Mouse (Mus musculus) hindbrain, postnatal 0 days (tissue): ENCODE data around the gene Ttyh1. TPM values are rescaled to one million over a fixed set of nuclear protein-coding genes. Genes with fewer than 3 reads are reported as not detected.

Experiments used
- ATAC-seq: fragments of 200-750 bp; cut with Nextera tagmentation; 2 replicates; pipeline ENCODE4 v1.8.0; 2017; ENCODE audit warnings: mild to moderate bottlenecking, moderate TSS enrichment, moderate library complexity
- DNase-seq: peaks from one replicate; pipeline ENCODE4 v3.0.0-alpha.2; 2015; ENCODE audit warnings: low spot score
- H3K27ac ChIP-seq: fragments of 300-500 bp; sonication (generic); 2 replicates; pipeline ENCODE4 v1.5.1; 2014; ENCODE audit warnings: mild to moderate bottlenecking
- H3K27me3 ChIP-seq: fragments of 300-500 bp; sonication (generic); 2 replicates; pipeline ENCODE4 v1.6.1; 2014; ENCODE audit warnings: low read length, mixed read lengths; ENCODE audit not compliant: insufficient read depth
- H3K36me3 ChIP-seq: fragments of 300-500 bp; sonication (generic); 2 replicates; pipeline ENCODE4 v1.6.1; 2014; ENCODE audit warnings: low read length, mixed read lengths; ENCODE audit not compliant: insufficient read depth
- H3K4me1 ChIP-seq: fragments of 300-500 bp; sonication (generic); 2 replicates; pipeline ENCODE4 v1.6.1; 2014; ENCODE audit warnings: antibody characterized with exemption, low read length, mixed read lengths; ENCODE audit not compliant: insufficient read depth
- H3K4me2 ChIP-seq: fragments of 300-500 bp; sonication (generic); 2 replicates; pipeline ENCODE4 v1.6.1; 2014; ENCODE audit warnings: low read depth, mild to moderate bottlenecking, low read length, moderate library complexity, mixed read lengths
- H3K4me3 ChIP-seq: fragments of 300-500 bp; sonication (generic); 2 replicates; pipeline ENCODE4 v1.5.1; 2014; ENCODE audit warnings: low read length
- H3K9ac ChIP-seq: fragments of 300-500 bp; sonication (generic); replicated peaks from 2 replicates; pipeline ENCODE4 v1.6.1; 2014; ENCODE audit warnings: mild to moderate bottlenecking, low read length, moderate library complexity, mixed read lengths
- H3K9me3 ChIP-seq: fragments of 300-500 bp; sonication (generic); 2 replicates; pipeline ENCODE4 v1.6.1; 2016; ENCODE audit warnings: low read length, mixed read lengths
- CTCF ChIP-seq: IDR thresholded peaks from 2 replicates; pipeline ENCODE4 v1.5.1; 2016; ENCODE audit warnings: antibody characterized with exemption, control low read depth, low read depth
- WGBS: fragments of 180-500 bp; shearing (Covaris S2); extraction: QIAGEN DNeasy Blood & Tissue Kit; methylation state at CpG from one replicate; pipeline ENCODE4 v1.1.7; 2014; 5-methylcytosine and 5-hydroxymethylcytosine counted together
- polyA plus RNA-seq: library from polyadenylated mRNA; unstranded; fragments of >200 nt; fragmentation: Nextera tagmentation; extraction: Ambion mirVana; gene quantifications from 2 replicates; pipeline ENCODE4 v1.2.1, GENCODE M21; 2015
- total RNA-seq: library from RNA; depleted of rRNA; stranded (reverse); fragments of >200 nt; gene quantifications from 2 replicates; pipeline ENCODE4 v1.2.3, GENCODE M21; 2014

Ttyh1 gene
- total and polyA plus RNA-seq, 2 experiments from 2014 or later, result 249 to 1,009 TPM

GRCm38 (mm10) chr7:4139391-4139790, 20.2 kb downstream of the Ttyh1 start:
- DNase-seq, result no peak
- peaks cover 54% of the 10 kb centered on the region for H3K36me3 ChIP-seq
- TF ChIP-seq CTCF, result no peak
- H3K4me3 ChIP-seq, result no peak overlapping the region
- no peaks in the 10 kb centered on the region for H3K27me3 ChIP-seq
- 96% methylated on average over 5 of the region's 5 CpGs for WGBS
- no peak overlapping the region for H3K27ac ChIP-seq
- no peaks in the 10 kb centered on the region for H3K9me3 ChIP-seq
- no peak for ATAC-seq
- H3K9ac ChIP-seq, result no peak overlapping the region
- H3K4me1 ChIP-seq, result peaks cover 9% of the 10 kb centered on the region; the same call in 1 of the 2 replicates
- no peak overlapping the region for H3K4me2 ChIP-seq

DNA sequence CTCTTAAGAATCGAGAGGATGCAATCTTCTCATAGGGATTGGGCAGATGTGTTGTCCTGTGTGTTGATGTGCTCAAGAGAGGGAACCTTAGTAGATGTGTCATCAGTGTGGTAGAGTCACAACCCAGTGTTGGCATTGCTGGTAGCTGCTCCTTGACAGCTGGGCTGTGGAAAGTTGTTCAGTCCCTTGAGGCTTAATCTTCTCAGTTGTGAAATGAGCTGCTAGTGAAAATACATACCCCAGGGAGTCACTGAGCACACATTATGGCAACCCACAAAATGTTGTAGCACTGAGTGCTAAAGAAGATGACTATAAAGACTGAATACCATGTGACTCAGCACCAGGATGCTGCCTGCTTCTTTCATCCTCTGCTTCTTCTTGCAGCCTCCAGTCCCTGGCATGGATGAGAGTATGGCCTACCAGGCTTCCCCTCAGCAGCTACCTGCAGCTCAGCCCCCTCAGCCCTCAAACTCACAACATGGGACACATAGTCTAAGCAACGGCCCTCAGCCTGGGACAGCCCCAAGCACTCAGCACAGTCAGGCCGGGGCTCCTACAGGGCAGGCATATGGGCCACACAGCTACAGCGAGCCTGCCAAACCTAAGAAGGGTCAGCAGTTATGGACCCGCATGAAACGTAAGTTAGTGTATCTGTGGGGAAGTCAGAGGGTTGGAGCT, 22.6 kb downstream of the Ttyh1 start:
- ATAC-seq (no peak), DNase-seq (no peak)
- no peak overlapping the region for H3K9ac ChIP-seq
- no peaks in the 10 kb centered on the region for H3K27me3 ChIP-seq
- H3K36me3 ChIP-seq, result peaks cover 77% of the 10 kb centered on the region
- no peak overlapping the region for H3K27ac ChIP-seq
- H3K9me3 ChIP-seq, result no peaks in the 10 kb centered on the region
- H3K4me3 ChIP-seq, result no peak overlapping the region
- 91% methylated on average over 6 of the region's 6 CpGs for WGBS
- TF ChIP-seq CTCF, result no peak
- H3K4me2 ChIP-seq, result no peak overlapping the region
- H3K4me1 ChIP-seq, result peaks cover 9% of the 10 kb centered on the region; the same call in 1 of the 2 replicates

DNA sequence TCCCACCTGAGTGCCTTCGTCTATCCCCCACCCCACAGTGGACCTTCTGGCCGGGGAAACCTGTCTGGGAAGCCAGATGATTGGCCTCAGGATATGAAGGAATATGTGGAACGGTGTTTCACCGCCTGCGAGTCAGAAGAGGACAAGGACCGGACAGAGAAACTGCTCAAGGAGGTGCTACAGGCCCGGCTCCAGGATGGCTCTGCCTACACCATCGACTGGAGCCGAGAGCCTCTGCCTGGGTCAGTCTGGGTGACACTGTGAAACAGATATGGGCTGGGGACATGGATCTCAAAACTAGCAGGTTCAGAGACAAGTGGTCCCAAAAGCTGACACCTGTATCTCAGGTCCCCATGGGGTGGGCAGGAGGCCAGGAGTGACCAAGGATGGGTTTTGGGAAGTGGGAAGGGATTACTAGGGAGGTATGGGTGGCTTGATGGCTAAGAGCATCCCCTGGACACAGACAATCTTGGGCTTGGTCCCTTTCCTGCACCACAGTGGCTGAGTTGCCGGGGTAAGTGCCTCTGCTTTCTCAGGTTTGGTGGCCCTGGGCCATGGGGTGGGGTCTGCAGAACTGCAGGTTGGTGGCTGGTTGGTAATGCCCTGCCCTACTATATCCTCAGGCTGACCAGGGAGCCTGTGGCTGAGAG, 23.7 kb downstream of the Ttyh1 start:
- Histone ChIP-seq H3K27ac (no peak overlapping the region), H3K9me3 (no peaks in the 10 kb centered on the region), H3K4me3 (no peak overlapping the region), H3K36me3 (peaks cover 85% of the 10 kb centered on the region), H3K4me2 (no peak overlapping the region), H3K4me1 (peaks cover 4% of the 10 kb centered on the region; the same call in 1 of the 2 replicates), H3K9ac (no peak overlapping the region), H3K27me3 (no peaks in the 10 kb centered on the region)
- 93% methylated on average over 10 of the region's 10 CpGs for WGBS
- no peak for TF ChIP-seq CTCF
- DNase-seq, result no peak
- no peak for ATAC-seq

- TF ChIP-seq CTCF, result no peak
- H3K9ac ChIP-seq, result no peak overlapping the region
- no peak overlapping the region for H3K4me3 ChIP-seq
- no peaks in the 10 kb centered on the region for H3K27me3 ChIP-seq
- no peaks in the 10 kb centered on the region for H3K9me3 ChIP-seq
- WGBS, result 94% methylated on average over 19 of the region's 19 CpGs
- DNase-seq (no peak), ATAC-seq (no peak)
- no peak overlapping the region for H3K4me2 ChIP-seq
- 0 out of 2 replicates have a peak, but pooled peaks cover 5% of the 10 kb centered on the region for H3K4me1 ChIP-seq
- no peak overlapping the region for H3K27ac ChIP-seq
- H3K36me3 ChIP-seq, result peaks cover 85% of the 10 kb centered on the region
Observed at GRCm38 (mm10) chr7:4143506-4143905, 24.3 kb downstream of the Ttyh1 start.

GRCm38 (mm10) chr7:4144046-4144445, 24.8 kb downstream of the Ttyh1 start:
- Histone ChIP-seq H3K4me2 (no peak overlapping the region), H3K27me3 (no peaks in the 10 kb centered on the region), H3K27ac (no peak overlapping the region), H3K36me3 (peaks cover 85% of the 10 kb centered on the region), H3K4me1 (0 out of 2 replicates have a peak, but pooled peaks cover 8% of the 10 kb centered on the region), H3K4me3 (no peak overlapping the region), H3K9ac (no peak overlapping the region), H3K9me3 (no peaks in the 10 kb centered on the region)
- WGBS, result 97% methylated on average over 13 of the region's 13 CpGs
- DNase-seq, result no peak
- TF ChIP-seq CTCF, result no peak
- no peak for ATAC-seq

DNA sequence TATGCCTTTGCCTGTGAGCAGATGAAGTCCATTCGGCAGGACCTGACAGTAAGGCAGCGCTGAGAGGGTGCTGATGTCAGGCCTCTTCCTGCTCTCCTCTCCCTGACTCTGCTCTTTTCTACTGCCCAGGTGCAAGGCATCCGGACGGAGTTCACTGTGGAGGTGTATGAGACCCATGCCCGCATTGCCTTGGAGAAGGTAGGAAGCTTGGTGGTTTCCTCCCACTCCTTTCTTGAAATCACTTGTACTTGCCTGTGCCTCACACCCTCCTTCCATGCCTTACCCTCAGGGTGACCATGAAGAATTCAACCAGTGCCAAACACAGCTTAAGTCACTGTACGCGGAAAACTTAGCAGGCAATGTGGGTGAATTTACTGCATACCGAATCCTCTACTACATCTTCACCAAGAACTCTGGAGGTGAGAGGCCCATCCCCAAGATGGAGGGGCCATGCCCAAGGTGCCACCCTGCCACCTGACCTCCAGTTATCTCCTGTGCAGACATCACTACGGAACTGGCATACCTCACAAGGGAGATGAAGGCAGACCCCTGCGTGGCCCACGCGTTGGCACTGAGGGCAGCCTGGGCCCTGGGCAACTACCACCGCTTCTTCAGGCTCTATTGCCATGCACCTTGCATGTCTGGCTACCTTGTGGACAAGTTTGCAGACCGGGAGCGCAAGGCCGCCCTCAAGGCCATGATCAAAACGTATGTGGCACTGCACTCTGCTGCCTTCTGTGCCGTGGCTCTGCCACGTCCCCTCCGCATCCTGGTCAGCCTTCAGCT, 25.8 kb downstream of the Ttyh1 start:
- Histone ChIP-seq H3K4me1 (0 out of 2 replicates have a peak, but pooled peaks cover 8% of the 10 kb centered on the region), H3K27ac (no peak overlapping the region), H3K36me3 (peaks cover 75% of the 10 kb centered on the region), H3K9ac (no peak overlapping the region), H3K27me3 (no peaks in the 10 kb centered on the region), H3K4me2 (no peak overlapping the region), H3K4me3 (no peak overlapping the region), H3K9me3 (no peaks in the 10 kb centered on the region)
- TF ChIP-seq CTCF, result no peak
- no peak for DNase-seq
- no peak for ATAC-seq
- 94% methylated on average over 20 of the region's 20 CpGs for WGBS
